Mouse (Mus musculus) MEL (cell line): ENCODE measurements at regions not wholly inside any gene's neighbourhood (a gene's known extent, or its start where the extent isn't known, plus 50 kb on each side); places are given as distances from the start of the nearest gene placed in this dataset.

Source experiments
- CTCF ChIP-seq, 3 experiments: IDR thresholded peaks in 2 of 3; conservative IDR thresholded peaks in 1 of 3; 2 replicates each; pipeline ENCODE4 v1.5.1; 2011 to 2012; ENCODE audit warnings: low read length in 3 of 3, low read depth in 2 of 3, mild to moderate bottlenecking in 2 of 3, improper control_type of control experiment in 1 of 3, inconsistent platforms in 1 of 3, mixed read lengths in 1 of 3, moderate library complexity in 1 of 3; ENCODE audit not compliant: control insufficient read depth in 1 of 3, insufficient read depth in 1 of 3, poor library complexity in 1 of 3, severe bottlenecking in 1 of 3
- MAZ ChIP-seq: IDR thresholded peaks from 2 replicates; pipeline ENCODE4 v1.6.1; 2012; ENCODE audit warnings: low read depth, mild to moderate bottlenecking, inconsistent platforms, low read length, improper control_type of control experiment
- POLR2AphosphoS2 ChIP-seq: IDR thresholded peaks from 2 replicates; pipeline ENCODE4 v1.6.1; 2011; ENCODE audit warnings: low read length, improper control_type of control experiment
- TBP ChIP-seq: IDR thresholded peaks from 2 replicates; pipeline ENCODE4 v1.8.0; 2011; ENCODE audit warnings: low read depth, low read length, improper control_type of control experiment
- USF2 ChIP-seq, 2 experiments: IDR thresholded peaks; 2 replicates each; pipeline ENCODE4 v1.6.1; 2011 to 2012; ENCODE audit warnings: improper control_type of control experiment in 2 of 2, low read length in 2 of 2, borderline replicate concordance in 1 of 2, inconsistent platforms in 1 of 2, low read depth in 1 of 2, mild to moderate bottlenecking in 1 of 2; ENCODE audit not compliant: insufficient read depth in 1 of 2

- no peak for TF ChIP-seq TBP
- no peak for TF ChIP-seq USF2 (IDR thresholded peaks at IDR 0.05; ENCODE audit: borderline replicate concordance in 1 of 2, insufficient read depth in 1 of 2, low read depth in 1 of 2, low read length in 2 of 2)
- no peak for TF ChIP-seq MAZ
- no peak for TF ChIP-seq CTCF (IDR thresholded peaks at IDR 0.05 in 2 of 3, conservative IDR thresholded peaks at IDR 0.05 in 1 of 3; ENCODE audit: control insufficient read depth in 1 of 3, insufficient read depth in 1 of 3, low read depth in 2 of 3, low read length in 3 of 3, poor library complexity in 1 of 3, severe bottlenecking in 1 of 3)
- no peak for TF ChIP-seq POLR2AphosphoS2
Observed at GRCm38 (mm10) chr4:53931068-53931467, 105.2 kb downstream of the Tmem38b start.
